In the genomic region with DNA sequence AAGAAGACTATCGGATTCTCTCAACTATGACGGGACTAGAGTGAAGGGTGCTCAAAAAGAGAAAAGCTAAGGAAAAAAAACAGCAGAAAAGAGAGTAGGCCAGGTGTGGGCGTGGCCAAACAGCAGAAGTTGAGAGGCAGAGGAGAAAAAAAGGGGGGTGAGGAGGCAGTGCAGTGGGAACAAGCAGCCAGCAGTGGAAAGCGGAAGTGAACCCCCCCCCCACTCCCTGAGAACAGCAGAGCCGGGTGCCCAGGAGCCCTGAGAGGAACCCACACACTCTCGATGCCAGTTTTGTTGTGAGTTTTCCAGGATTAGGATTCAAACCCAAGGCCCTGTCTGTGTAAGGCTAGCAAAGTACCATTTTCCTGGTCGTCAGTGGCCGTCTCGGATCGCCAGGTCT, we compare ENCODE assay signal across 26 mouse cellular contexts. TPM values are rescaled to one million over a fixed set of nuclear protein-coding genes. Genes with fewer than 3 reads are reported as not detected.
"Had no signal": no experiment of that assay in that cellular context is flagged by ENCODE, and none has a peak within 500 bp of the region (broad histone marks: within the 10 kb centered on the region; RNA-seq: fewer than 3 reads in every experiment).

No protein-coding gene starts in this region.

- ATAC-seq: liver, postnatal 0 days; lung, postnatal 0 days; midbrain, embryonic 13.5 days; midbrain, embryonic 15.5 days had no signal

- H3K27me3 ChIP-seq: lung, embryonic 15.5 days; megakaryocyte, embryonic 14.5 days; midbrain, embryonic 13.5 days; midbrain, embryonic 15.5 days; neural tube, embryonic 12.5 days; stomach, embryonic 15.5 days had no signal

- H3K4me1 ChIP-seq: megakaryocyte, embryonic 14.5 days; midbrain, embryonic 13.5 days; midbrain, embryonic 15.5 days; neural tube, embryonic 12.5 days had no signal

- H3K4me3 ChIP-seq: lung, embryonic 15.5 days; megakaryocyte, embryonic 14.5 days; midbrain, embryonic 13.5 days; midbrain, embryonic 15.5 days; neural tube, embryonic 12.5 days; stomach, embryonic 15.5 days had no signal

- DNase-seq: liver, postnatal 0 days; lung, adult 2 months; lung, postnatal 14 days; lung, postnatal 36 days; right cerebral cortex, postnatal 25 days; right cerebral cortex, postnatal 4 days; spleen, adult 18-20 months; thymus, adult 2 months; thymus, postnatal 25 days; thymus, postnatal 4 days had no signal

- H3K9ac ChIP-seq: liver, postnatal 0 days; lung, embryonic 15.5 days; midbrain, embryonic 13.5 days; midbrain, embryonic 15.5 days; neural tube, embryonic 12.5 days; stomach, embryonic 15.5 days had no signal

- H3K27ac ChIP-seq: lung, embryonic 15.5 days; macrophage; midbrain, embryonic 13.5 days; midbrain, embryonic 15.5 days; neural tube, embryonic 12.5 days; stomach, embryonic 15.5 days; stomach, postnatal 0 days had no signal

- H3K9me3 ChIP-seq: lung, embryonic 15.5 days; megakaryocyte, embryonic 14.5 days; midbrain, embryonic 13.5 days; midbrain, embryonic 15.5 days; neural tube, embryonic 12.5 days; stomach, embryonic 15.5 days had no signal

RNA-seq across cellular contexts. Expression of a gene that starts 47.6 kb away (rescaled TPM):
- total RNA-seq: monocyte, adult 5-6 weeks; neutrophil, adult 5-6 weeks had no signal
- polyA plus RNA-seq: liver, postnatal 0 days; macrophage; midbrain, embryonic 11.5 days; midbrain, embryonic 13.5 days; midbrain, embryonic 15.5 days; midbrain, postnatal 0 days; neural tube, embryonic 12.5 days; neural tube, embryonic 14.5 days; small intestine, adult 2 months; testis, adult 2 months had no signal
